Mouse (Mus musculus) forebrain, postnatal 0 days (tissue): ENCODE measurements around the gene Zfp444. TPM values are rescaled to one million over a fixed set of nuclear protein-coding genes. Genes with fewer than 3 reads are reported as not detected.
A peak's percentile ranks its signal among the peaks of the same experiment; 100 is the strongest.

Experiments used
- ATAC-seq: fragments of 200-750 bp; cut with Nextera tagmentation; 2 replicates; pipeline ENCODE4 v1.8.0; 2017; ENCODE audit warnings: mild to moderate bottlenecking, moderate library complexity
- DNase-seq: peaks from one replicate; pipeline ENCODE4 v3.0.0-alpha.2; 2015
- H3K27ac ChIP-seq: fragments of 300-500 bp; sonication (generic); 2 replicates; pipeline ENCODE4 v1.5.1; 2014; ENCODE audit warnings: low read depth, mild to moderate bottlenecking, antibody characterized with exemption, low read length, moderate library complexity, mixed read lengths
- H3K27me3 ChIP-seq: fragments of 300-500 bp; sonication (generic); 2 replicates; pipeline ENCODE4 v1.6.1; 2014; ENCODE audit warnings: mild to moderate bottlenecking, low read length, mixed read lengths; ENCODE audit not compliant: insufficient read depth
- H3K36me3 ChIP-seq: fragments of 300-500 bp; sonication (generic); 2 replicates; pipeline ENCODE4 v1.6.1; 2014; ENCODE audit warnings: mild to moderate bottlenecking, moderate library complexity; ENCODE audit not compliant: insufficient read depth
- H3K4me1 ChIP-seq: fragments of 300-500 bp; sonication (generic); 2 replicates; pipeline ENCODE4 v1.6.1; 2014; ENCODE audit warnings: antibody characterized with exemption; ENCODE audit not compliant: insufficient read depth
- H3K4me2 ChIP-seq: fragments of 300-500 bp; sonication (generic); 2 replicates; pipeline ENCODE4 v1.6.1; 2014; ENCODE audit warnings: low read depth, mild to moderate bottlenecking, moderate library complexity
- H3K4me3 ChIP-seq: fragments of 300-500 bp; sonication (generic); 2 replicates; pipeline ENCODE4 v1.5.1; 2014; ENCODE audit warnings: low read depth, low read length, mixed read lengths
- H3K9ac ChIP-seq: fragments of 300-500 bp; sonication (generic); 2 replicates; pipeline ENCODE4 v1.6.1; 2014; ENCODE audit warnings: mild to moderate bottlenecking
- H3K9me3 ChIP-seq: fragments of 300-500 bp; sonication (generic); 2 replicates; pipeline ENCODE4 v1.6.1; 2016; ENCODE audit warnings: low read length
- CTCF ChIP-seq: sonication (generic); IDR thresholded peaks from 2 replicates; pipeline ENCODE4 v1.5.1; 2016; ENCODE audit warnings: antibody characterized with exemption, control low read depth, low read depth
- WGBS: fragments of 180-500 bp; shearing (Covaris S2); extraction: QIAGEN DNeasy Blood & Tissue Kit; methylation state at CpG from one replicate; pipeline ENCODE4 v1.1.7; 2014; 5-methylcytosine and 5-hydroxymethylcytosine counted together
- polyA plus RNA-seq: library from polyadenylated mRNA; unstranded; fragments of >200 nt; fragmentation: Nextera tagmentation; extraction: Ambion mirVana; gene quantifications from 2 replicates; pipeline ENCODE4 v1.2.1, GENCODE M21; 2015
- total RNA-seq: library from RNA; depleted of rRNA; stranded (reverse); fragments of >200 nt; gene quantifications from 2 replicates; pipeline ENCODE4 v1.2.3, GENCODE M21; 2014

The Zfp444 gene
- total and polyA plus RNA-seq, 2 experiments from 2014 or later = 81.7 to 86.2 TPM

DNA sequence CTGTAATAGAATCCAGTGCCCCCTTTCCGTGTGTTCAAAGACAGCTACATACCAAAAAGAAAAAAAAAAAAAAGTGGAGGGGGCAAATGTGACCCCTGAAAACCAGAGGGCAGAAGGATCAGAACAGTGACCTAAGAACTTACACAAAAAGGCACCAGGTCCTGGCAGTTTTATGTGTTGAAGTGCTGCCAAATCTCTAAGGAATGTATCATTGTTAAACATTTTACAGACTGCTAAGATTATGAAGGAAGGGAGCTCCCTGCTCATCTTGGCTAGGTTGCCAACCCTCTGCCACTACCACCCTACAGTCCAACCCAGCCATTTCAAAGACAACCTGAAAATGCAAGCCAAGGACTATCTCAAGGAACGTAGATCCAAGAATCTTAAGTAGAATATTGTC lies 14.2 kb downstream of the Zfp444 start:
- H3K27ac ChIP-seq = no peak overlapping the region
- no peak overlapping the region for H3K9ac ChIP-seq
- H3K36me3 ChIP-seq = peaks cover 59% of the 10 kb centered on the region
- H3K4me3 ChIP-seq = no peak overlapping the region
- H3K27me3 ChIP-seq = no peaks in the 10 kb centered on the region
- no peaks in the 10 kb centered on the region for H3K4me1 ChIP-seq
- ATAC-seq = no peak
- H3K4me2 ChIP-seq = no peak overlapping the region
- no peak for DNase-seq
- no peaks in the 10 kb centered on the region for H3K9me3 ChIP-seq
- no peak for TF ChIP-seq CTCF
- WGBS = 98% methylated on average over 2 of the region's 2 CpGs

DNA sequence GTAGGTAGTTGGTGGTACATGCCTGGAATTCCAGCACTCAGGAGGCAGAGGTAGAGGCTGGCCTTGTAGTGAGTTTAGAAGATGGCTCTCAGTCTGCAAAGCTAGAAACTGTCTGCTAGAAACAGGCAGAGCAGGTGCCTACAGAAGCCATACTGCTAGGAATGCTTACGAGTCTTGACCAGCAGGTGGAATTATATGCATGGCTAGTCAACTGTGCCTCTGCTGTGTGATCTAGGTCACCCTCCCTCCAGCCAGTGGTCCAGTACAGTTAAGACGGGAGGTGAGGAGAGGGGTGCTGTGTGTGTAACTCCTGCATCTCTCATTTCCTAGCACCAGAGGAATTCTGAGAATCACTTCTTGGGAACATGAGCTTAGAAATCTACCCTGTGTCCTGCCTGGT lies 14.7 kb downstream of the Zfp444 start:
- no peaks in the 10 kb centered on the region for H3K27me3 ChIP-seq
- no peak overlapping the region for H3K4me2 ChIP-seq
- TF ChIP-seq CTCF = no peak
- no peaks in the 10 kb centered on the region for H3K4me1 ChIP-seq
- DNase-seq (no peak), ATAC-seq (no peak)
- H3K9ac ChIP-seq = no peak overlapping the region
- no peaks in the 10 kb centered on the region for H3K9me3 ChIP-seq
- 94% methylated on average over 2 of the region's 2 CpGs for WGBS
- no peak overlapping the region for H3K4me3 ChIP-seq
- no peak overlapping the region for H3K27ac ChIP-seq
- H3K36me3 ChIP-seq = peaks cover 59% of the 10 kb centered on the region

DNA sequence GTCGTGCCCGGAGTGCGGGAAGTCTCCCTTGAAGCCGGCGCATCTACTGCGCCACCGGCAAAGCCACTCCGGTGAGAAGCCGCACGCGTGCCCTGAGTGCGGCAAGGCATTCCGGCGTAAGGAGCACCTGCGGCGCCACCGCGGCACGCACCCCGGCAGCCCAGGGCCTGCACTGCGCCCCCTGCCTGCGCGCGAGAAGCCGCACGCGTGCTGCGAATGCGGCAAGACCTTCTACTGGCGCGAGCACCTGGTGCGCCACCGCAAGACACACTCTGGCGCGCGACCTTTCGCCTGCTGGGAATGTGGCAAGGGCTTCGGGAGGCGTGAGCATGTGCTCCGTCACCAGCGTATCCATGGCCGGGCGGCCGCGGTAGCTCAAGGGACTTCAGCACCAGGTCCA lies 17.5 kb downstream of the Zfp444 start:
- H3K4me1 ChIP-seq = no peaks in the 10 kb centered on the region
- H3K36me3 ChIP-seq = peaks cover 47% of the 10 kb centered on the region
- peak; percentile 54 for TF ChIP-seq CTCF
- WGBS = 53% methylated on average over 45 of the region's 45 CpGs
- ATAC-seq (peak; percentile 18; the same call in 1 of the 2 replicates), DNase-seq (no peak)
- H3K4me2 ChIP-seq = no peak overlapping the region
- H3K9me3 ChIP-seq = no peaks in the 10 kb centered on the region
- no peak overlapping the region for H3K4me3 ChIP-seq
- no peak overlapping the region for H3K9ac ChIP-seq
- H3K27me3 ChIP-seq = no peaks in the 10 kb centered on the region
- no peak overlapping the region for H3K27ac ChIP-seq

DNA sequence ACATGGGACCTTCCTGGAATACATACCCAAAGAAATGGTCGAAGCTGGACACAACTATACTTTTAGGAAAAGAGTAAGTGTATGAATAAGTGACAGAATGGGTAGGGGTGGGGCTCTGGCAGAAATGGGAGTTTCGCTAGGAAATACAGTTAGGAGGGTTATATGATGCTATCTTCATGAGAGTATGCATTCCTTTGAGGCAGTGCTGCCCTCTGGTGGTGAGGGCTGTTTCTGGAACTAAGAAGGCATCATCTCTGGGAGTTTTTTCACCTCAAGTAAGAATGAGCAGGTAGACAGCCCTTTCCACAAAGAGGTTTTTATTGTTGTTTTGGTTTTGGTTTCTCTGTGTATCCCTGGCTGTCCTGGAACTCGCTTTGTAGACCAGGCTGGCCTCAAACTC lies 19.4 kb downstream of the Zfp444 start:
- Histone ChIP-seq H3K27ac (no peak overlapping the region), H3K36me3 (peaks cover 35% of the 10 kb centered on the region), H3K4me3 (no peak overlapping the region), H3K4me1 (no peaks in the 10 kb centered on the region), H3K9ac (no peak overlapping the region), H3K27me3 (no peaks in the 10 kb centered on the region), H3K4me2 (no peak overlapping the region), H3K9me3 (no peaks in the 10 kb centered on the region)
- DNase-seq = peak; percentile 72
- 41% methylated on average over 3 of the region's 3 CpGs for WGBS
- ATAC-seq = peak; percentile 38; the same call in 1 of the 2 replicates
- peak; percentile 80 for TF ChIP-seq CTCF

- H3K27ac ChIP-seq = no peak overlapping the region
- ATAC-seq (peak; percentile 84), DNase-seq (peak; percentile 63)
- H3K4me1 ChIP-seq = no peaks in the 10 kb centered on the region
- TF ChIP-seq CTCF = peak; percentile 82
- H3K36me3 ChIP-seq = peaks cover 13% of the 10 kb centered on the region
- no peaks in the 10 kb centered on the region for H3K27me3 ChIP-seq
- 24% methylated on average over 5 of the region's 5 CpGs for WGBS
- H3K9me3 ChIP-seq = no peaks in the 10 kb centered on the region
- H3K9ac ChIP-seq = no peak overlapping the region
- H3K4me2 ChIP-seq = no peak overlapping the region
- H3K4me3 ChIP-seq = no peak overlapping the region
These were observed 22.1 kb downstream of the Zfp444 start for GRCm38 (mm10) chr7:6194129-6194528.

GRCm38 (mm10) chr7:6195777-6196176 lies 23.8 kb downstream of the Zfp444 start:
- Histone ChIP-seq H3K36me3 (no peaks in the 10 kb centered on the region), H3K4me2 (no peak overlapping the region), H3K27me3 (no peaks in the 10 kb centered on the region), H3K9ac (no peak overlapping the region), H3K27ac (no peak overlapping the region), H3K4me3 (no peak overlapping the region), H3K4me1 (no peaks in the 10 kb centered on the region), H3K9me3 (no peaks in the 10 kb centered on the region)
- no peak for DNase-seq
- TF ChIP-seq CTCF = peak; percentile 35
- 63% methylated on average over 2 of the region's 2 CpGs for WGBS
- ATAC-seq = no peak

- no peaks in the 10 kb centered on the region for H3K36me3 ChIP-seq
These were observed 24.8 kb downstream of the Zfp444 start, which contains the start of gene Galp for GRCm38 (mm10) chr7:6196790-6197189. Gene Galp (plus strand): TSS chr7:6197090.

More at GRCm38 (mm10) chr7:6196790-6197189, 24.8 kb downstream of the Zfp444 start, which contains the start of gene Galp:
- Histone ChIP-seq H3K27me3 (no peaks in the 10 kb centered on the region), H3K9ac (no peak within 1 kb of the TSS), H3K4me2 (no peak within 1 kb of the TSS), H3K4me3 (no peak within 1 kb of the TSS), H3K4me1 (no peaks in the 10 kb centered on the region), H3K9me3 (no peaks in the 10 kb centered on the region), H3K27ac (no peak within 1 kb of the TSS)
- no peak for DNase-seq
- TF ChIP-seq CTCF = no peak
- 77% methylated on average over 3 of the region's 3 CpGs for WGBS
- no peak for ATAC-seq
